Mouse (Mus musculus) bone marrow macrophage, adult 2 months (primary cell): ENCODE data around the gene Arhgef12.

Experiments used
- CTCF ChIP-seq: IDR thresholded peaks from 2 replicates; pipeline ENCODE4 v1.5.1; 2012; ENCODE audit warnings: low read depth, mild to moderate bottlenecking, low read length, moderate library complexity
- POLR2A ChIP-seq: IDR thresholded peaks from 2 replicates; pipeline ENCODE4 v1.6.1; 2012; ENCODE audit warnings: mild to moderate bottlenecking, low read depth, low read length, borderline replicate concordance

GRCm38 (mm10) chr9:42967731-42968130 is 139.3 kb downstream of the Arhgef12 start:
- no peak for TF ChIP-seq CTCF
- no peak for TF ChIP-seq POLR2A
